Mouse (Mus musculus) bone marrow macrophage, adult 2 months (primary cell): ENCODE results near the gene Nufip1.

Source experiments
- CTCF ChIP-seq: IDR thresholded peaks from 2 replicates; pipeline ENCODE4 v1.5.1; 2012; ENCODE audit warnings: low read depth, mild to moderate bottlenecking, low read length, moderate library complexity
- POLR2A ChIP-seq: IDR thresholded peaks from 2 replicates; pipeline ENCODE4 v1.6.1; 2012; ENCODE audit warnings: mild to moderate bottlenecking, low read depth, low read length, borderline replicate concordance

DNA sequence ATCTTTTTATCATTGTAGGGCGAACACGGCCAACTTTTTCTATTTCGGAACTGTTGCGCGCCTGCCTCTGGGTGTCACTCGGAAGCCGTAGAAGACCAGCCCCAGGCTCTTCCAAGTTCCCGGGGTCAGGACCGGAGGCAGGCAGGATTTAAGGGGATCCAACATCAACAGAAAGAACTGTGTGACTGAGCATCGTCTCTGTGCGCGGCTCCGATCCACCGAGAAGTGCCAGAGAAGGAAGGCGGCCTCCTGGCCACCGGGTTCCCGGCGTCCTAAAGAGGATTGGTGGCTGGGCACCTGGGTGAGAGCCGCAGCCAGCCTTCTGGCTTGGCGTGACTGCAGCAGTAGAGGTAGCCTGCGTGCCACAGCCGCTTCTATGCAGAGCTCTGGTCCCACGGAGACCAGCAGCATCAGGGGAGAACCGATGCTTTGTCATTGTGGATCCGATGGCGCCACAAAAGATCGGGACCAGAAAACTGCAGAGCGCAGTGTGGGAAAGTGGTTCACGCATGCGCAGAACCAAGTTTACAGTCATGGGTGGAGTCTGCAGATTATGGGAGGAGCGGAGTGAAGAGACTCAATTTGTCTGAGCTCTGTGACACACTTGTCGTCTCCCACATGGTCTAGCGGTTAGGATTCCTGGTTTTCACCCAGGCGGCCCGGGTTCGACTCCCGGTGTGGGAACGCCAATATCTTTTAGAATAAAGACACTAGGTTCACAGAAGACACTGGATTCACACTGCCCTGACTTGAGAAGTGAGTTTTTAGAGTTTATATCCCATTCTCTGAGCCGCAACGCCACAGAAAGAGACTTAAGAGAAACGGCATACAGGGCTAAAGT lies 41.7 kb downstream of the Nufip1 start:
- TF ChIP-seq CTCF, result peak; percentile 76
- no peak for TF ChIP-seq POLR2A
